ENCODE assay signal across 29 mouse cellular contexts in genomic region chr10:86786083-86786482, GRCm38 (mm10). TPM values are rescaled to one million over a fixed set of nuclear protein-coding genes. Genes with fewer than 3 reads are reported as not detected.
"Had no signal": no experiment of that assay in that cellular context is flagged by ENCODE, and none has a peak within 500 bp of the region (broad histone marks: within the 10 kb centered on the region; RNA-seq: fewer than 3 reads in every experiment).

No protein-coding gene starts in this region.

- H3K36me3 ChIP-seq: heart, embryonic 13.5 days; heart, embryonic 15.5 days; hindbrain, embryonic 10.5 days; hindbrain, embryonic 12.5 days; hindbrain, embryonic 15.5 days; kidney, embryonic 15.5 days; limb, embryonic 13.5 days; limb, embryonic 15.5 days; liver, embryonic 12.5 days had no signal

- H3K27me3 ChIP-seq: heart, embryonic 13.5 days; heart, embryonic 15.5 days; hindbrain, embryonic 15.5 days; kidney, embryonic 15.5 days; limb, embryonic 15.5 days; liver, embryonic 12.5 days had no signal

- ATAC-seq: hindbrain, postnatal 0 days; intestine, embryonic 16.5 days; liver, embryonic 12.5 days had no signal

- H3K9me3 ChIP-seq: heart, embryonic 13.5 days; heart, embryonic 15.5 days; hindbrain, embryonic 10.5 days; hindbrain, embryonic 12.5 days; hindbrain, embryonic 15.5 days; kidney, embryonic 15.5 days; limb, embryonic 13.5 days; limb, embryonic 15.5 days; liver, embryonic 12.5 days had no signal

- H3K4me2 ChIP-seq: heart, embryonic 11.5 days; heart, embryonic 13.5 days; heart, embryonic 15.5 days; hindbrain, embryonic 12.5 days; hindbrain, embryonic 15.5 days; kidney, embryonic 15.5 days; limb, embryonic 13.5 days; limb, embryonic 15.5 days; liver, embryonic 12.5 days had no signal

- H3K4me3 ChIP-seq: heart, adult 2 months; heart, embryonic 13.5 days; heart, embryonic 15.5 days; hindbrain, embryonic 10.5 days; hindbrain, embryonic 12.5 days; hindbrain, embryonic 15.5 days; kidney, embryonic 15.5 days; limb, embryonic 13.5 days; limb, embryonic 15.5 days; liver, embryonic 12.5 days had no signal

- H3K9ac ChIP-seq: heart, embryonic 13.5 days; heart, embryonic 15.5 days; hindbrain, embryonic 12.5 days; hindbrain, embryonic 15.5 days; kidney, embryonic 15.5 days; limb, embryonic 13.5 days; limb, embryonic 15.5 days; liver, embryonic 12.5 days; liver, embryonic 14.5 days had no signal

- H3K27ac ChIP-seq: heart, adult 2 months; heart, embryonic 13.5 days; heart, embryonic 15.5 days; hindbrain, embryonic 10.5 days; hindbrain, embryonic 12.5 days; hindbrain, embryonic 15.5 days; hindbrain, postnatal 0 days; kidney, embryonic 15.5 days; kidney, postnatal 0 days; limb, embryonic 13.5 days; limb, embryonic 15.5 days; liver, embryonic 12.5 days; liver, embryonic 14.5 days had no signal

- H3K4me1 ChIP-seq: limb, embryonic 15.5 days had no signal

- DNase-seq: gastrocnemius, postnatal 25 days; heart, adult 2 months; heart, postnatal 14 days; heart, postnatal 4 days; layer of hippocampus, adult 9-11 months; layer of hippocampus, postnatal 36 days; left cerebral cortex, postnatal 4 days had no signal

RNA-seq across cellular contexts. Expression of gene Gm49358, which starts 22.3 kb away (rescaled TPM):
- total RNA-seq: granulocyte monocyte progenitor cell, adult 5-6 weeks had no signal
- polyA plus RNA-seq: frontal cortex, adult 2 months; heart, adult 2 months; heart, embryonic 11.5 days; heart, embryonic 13.5 days; heart, embryonic 15.5 days; heart, postnatal 0 days; hindbrain, embryonic 10.5 days; hindbrain, embryonic 12.5 days; hindbrain, embryonic 15.5 days; hindbrain, postnatal 0 days; intestine, embryonic 14.5 days; intestine, embryonic 16.5 days; kidney, adult 2 months; kidney, embryonic 15.5 days; kidney, postnatal 0 days; large intestine, adult 2 months; limb, embryonic 11.5 days; limb, embryonic 15.5 days; liver, adult 2 months; liver, embryonic 12.5 days; liver, embryonic 14.5 days had no signal
